Mouse (Mus musculus): ENCODE data around the gene Nup214. TPM values are rescaled to one million over a fixed set of nuclear protein-coding genes. Genes with fewer than 3 reads are reported as not detected.

Nup214 gene
- polyA plus RNA-seq, 1 experiment: 80.0 TPM

DNA sequence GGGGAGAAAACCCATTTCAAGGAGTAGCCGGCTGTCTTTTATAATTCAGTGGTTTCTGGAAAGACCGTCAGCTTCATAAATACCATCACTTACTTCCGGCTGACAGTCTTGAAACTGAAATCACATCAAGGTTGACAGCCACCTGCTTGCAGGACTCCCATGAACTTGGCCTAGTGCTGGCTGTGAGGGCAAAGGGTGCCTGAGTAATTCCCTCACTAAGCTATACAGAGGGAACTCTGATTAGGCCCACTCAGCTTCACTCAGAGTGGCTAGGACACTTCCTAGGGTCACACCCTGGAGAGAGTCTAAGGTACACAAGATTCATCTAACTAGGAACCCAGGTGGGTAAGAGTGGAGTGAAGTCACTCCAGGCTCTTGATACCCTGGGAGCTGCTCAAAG lies 106.4 kb downstream of the Nup214 start:
- H3K4me1 ChIP-seq (ENCODE audit: control insufficient read depth, insufficient read depth, low read length): peaks cover 11% of the 10 kb centered on the region
- TF ChIP-seq CTCF (IDR thresholded peaks at IDR 0.05; ENCODE audit: control insufficient read depth, insufficient read depth, low read length): no peak
- no peak for TF ChIP-seq POLR2A (IDR thresholded peaks at IDR 0.05; ENCODE audit: borderline replicate concordance, control insufficient read depth, low read depth, low read length)
- H3K27ac ChIP-seq (ENCODE audit: control insufficient read depth, insufficient read depth, low read depth, low read length, poor library complexity): peak overlapping the region; percentile 41; the same call in 1 of the 2 replicates
- WGBS: 42% methylated on average over 3 of the region's 3 CpGs
- H3K4me3 ChIP-seq (replicated peaks; ENCODE audit: control insufficient read depth, low read depth, low read length): peak overlapping the region; percentile 53

DNA sequence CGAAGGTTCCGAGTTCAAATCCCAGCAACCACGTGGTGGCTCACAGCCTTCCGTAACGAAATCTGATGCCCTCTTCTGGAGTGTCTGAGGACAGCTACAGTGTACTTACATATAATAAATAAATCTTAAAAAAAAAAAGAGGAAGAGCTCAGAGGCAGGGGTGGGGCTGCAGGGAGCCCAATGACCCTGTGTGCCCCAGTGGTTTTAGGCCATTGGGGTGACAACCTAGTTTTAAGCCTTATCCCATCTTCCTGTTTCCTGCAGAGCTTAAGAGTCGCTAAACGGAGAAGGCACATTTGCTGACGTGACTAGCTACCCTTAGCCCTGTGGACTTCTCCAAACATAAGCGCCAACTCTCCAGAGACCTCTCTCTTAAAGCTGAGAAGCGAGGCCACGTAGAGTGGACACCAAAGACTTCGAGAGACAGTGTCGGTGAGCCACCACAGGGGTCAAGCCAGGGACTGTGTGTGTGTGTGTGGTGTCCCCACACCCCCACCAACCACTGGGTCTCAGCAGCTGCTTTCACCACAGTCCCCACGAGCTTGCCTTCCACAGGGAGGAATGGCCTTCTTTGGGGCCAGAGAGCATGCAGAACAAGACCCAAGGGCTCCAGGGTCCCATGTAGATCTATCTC lies 107.2 kb downstream of the Nup214 start:
- H3K27ac ChIP-seq (ENCODE audit: control insufficient read depth, insufficient read depth, low read depth, low read length, poor library complexity): peak overlapping the region; percentile 71
- peaks cover 11% of the 10 kb centered on the region for H3K4me1 ChIP-seq (ENCODE audit: control insufficient read depth, insufficient read depth, low read length)
- WGBS: 8% methylated on average over 14 of the region's 14 CpGs
- no peak for TF ChIP-seq POLR2A (IDR thresholded peaks at IDR 0.05; ENCODE audit: borderline replicate concordance, control insufficient read depth, low read depth, low read length)
- TF ChIP-seq CTCF (IDR thresholded peaks at IDR 0.05; ENCODE audit: control insufficient read depth, insufficient read depth, low read length): no peak
- H3K4me3 ChIP-seq (replicated peaks; ENCODE audit: control insufficient read depth, low read depth, low read length): peak overlapping the region; percentile 69

DNA sequence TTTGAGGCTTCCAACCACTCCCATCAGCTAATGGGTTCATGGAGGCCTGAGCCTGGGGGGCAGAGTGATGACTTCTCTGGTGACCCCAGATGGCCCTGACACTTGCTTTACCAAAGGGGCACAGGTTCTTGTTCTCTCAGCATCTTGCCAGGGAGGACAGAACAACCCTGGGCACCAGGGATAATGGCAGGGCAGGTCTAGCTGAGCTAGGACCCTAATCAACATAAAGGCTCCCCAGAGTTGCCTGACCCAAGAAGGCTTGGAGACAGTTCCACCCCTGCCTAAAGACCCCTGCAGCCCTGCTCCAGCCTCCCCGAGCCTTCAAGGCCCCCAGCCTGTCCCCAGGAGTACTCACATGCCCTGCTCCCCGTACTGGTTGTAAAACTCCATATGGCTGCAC lies 108.0 kb downstream of the Nup214 start:
- Histone ChIP-seq H3K4me1 (ENCODE audit: control insufficient read depth, insufficient read depth, low read length) (peaks cover 11% of the 10 kb centered on the region), H3K4me3 (replicated peaks; ENCODE audit: control insufficient read depth, low read depth, low read length) (peak overlapping the region; percentile 69), H3K27ac (ENCODE audit: control insufficient read depth, insufficient read depth, low read depth, low read length, poor library complexity) (peak overlapping the region; percentile 71)
- TF ChIP-seq POLR2A (IDR thresholded peaks at IDR 0.05; ENCODE audit: borderline replicate concordance, control insufficient read depth, low read depth, low read length) (no peak), CTCF (IDR thresholded peaks at IDR 0.05; ENCODE audit: control insufficient read depth, insufficient read depth, low read length) (no peak)
- 4% methylated on average over 2 of the region's 2 CpGs for WGBS

DNA sequence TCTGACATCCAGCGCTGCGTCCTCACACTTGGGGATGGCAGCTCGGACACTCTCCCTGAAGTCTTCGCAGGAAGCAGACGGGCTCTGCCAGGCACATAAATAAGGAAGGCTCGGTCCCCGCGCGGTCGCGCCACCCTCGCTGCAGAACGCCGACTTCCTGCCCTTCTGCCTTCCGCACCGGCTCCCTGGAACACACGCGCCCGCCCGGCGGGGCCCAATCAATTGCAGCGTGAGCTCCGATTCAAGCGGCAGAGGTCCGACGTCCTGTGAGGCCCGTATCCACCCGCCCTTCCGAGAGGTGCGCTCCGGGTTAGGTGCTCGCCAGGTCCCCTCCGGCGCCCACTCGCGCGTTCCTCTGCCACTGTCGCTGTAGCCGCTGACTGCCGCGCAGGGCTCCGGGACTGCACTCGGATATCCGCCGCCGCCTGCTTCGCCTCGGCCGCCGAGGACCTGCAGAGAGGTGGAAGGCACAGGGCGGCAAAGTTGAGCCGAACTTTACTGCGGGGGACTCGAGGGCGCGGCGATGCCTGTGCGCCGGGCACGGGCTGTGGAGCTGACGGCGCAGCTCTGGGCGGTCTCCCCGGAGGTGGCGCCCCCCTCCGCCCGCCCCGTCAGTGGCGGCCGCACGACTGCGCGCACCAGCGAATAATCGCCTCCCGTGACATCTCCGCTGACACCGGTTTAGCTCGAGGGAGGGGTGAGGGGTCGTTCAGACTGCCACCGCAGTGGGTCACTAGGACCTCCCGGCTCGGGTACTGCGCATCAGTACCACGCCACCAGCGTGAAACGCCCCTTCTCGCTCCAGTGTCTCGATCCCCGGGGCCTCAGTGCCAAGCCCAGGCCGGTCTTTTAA lies 109.1 kb downstream of the Nup214 start:
- peak overlapping the region; percentile 69 for H3K4me3 ChIP-seq (replicated peaks; ENCODE audit: control insufficient read depth, low read depth, low read length)
- WGBS: under 1% methylated on average over 91 of the region's 91 CpGs
- H3K27ac ChIP-seq (ENCODE audit: control insufficient read depth, insufficient read depth, low read depth, low read length, poor library complexity): peak overlapping the region; percentile 91
- peak; percentile 17; the same call in 1 of the 2 replicates for TF ChIP-seq CTCF (IDR thresholded peaks at IDR 0.05; ENCODE audit: control insufficient read depth, insufficient read depth, low read length)
- TF ChIP-seq POLR2A (IDR thresholded peaks at IDR 0.05; ENCODE audit: borderline replicate concordance, control insufficient read depth, low read depth, low read length): peak; percentile 57; the same call in 1 of the 2 replicates
- H3K4me1 ChIP-seq (ENCODE audit: control insufficient read depth, insufficient read depth, low read length): peaks cover 14% of the 10 kb centered on the region

DNA sequence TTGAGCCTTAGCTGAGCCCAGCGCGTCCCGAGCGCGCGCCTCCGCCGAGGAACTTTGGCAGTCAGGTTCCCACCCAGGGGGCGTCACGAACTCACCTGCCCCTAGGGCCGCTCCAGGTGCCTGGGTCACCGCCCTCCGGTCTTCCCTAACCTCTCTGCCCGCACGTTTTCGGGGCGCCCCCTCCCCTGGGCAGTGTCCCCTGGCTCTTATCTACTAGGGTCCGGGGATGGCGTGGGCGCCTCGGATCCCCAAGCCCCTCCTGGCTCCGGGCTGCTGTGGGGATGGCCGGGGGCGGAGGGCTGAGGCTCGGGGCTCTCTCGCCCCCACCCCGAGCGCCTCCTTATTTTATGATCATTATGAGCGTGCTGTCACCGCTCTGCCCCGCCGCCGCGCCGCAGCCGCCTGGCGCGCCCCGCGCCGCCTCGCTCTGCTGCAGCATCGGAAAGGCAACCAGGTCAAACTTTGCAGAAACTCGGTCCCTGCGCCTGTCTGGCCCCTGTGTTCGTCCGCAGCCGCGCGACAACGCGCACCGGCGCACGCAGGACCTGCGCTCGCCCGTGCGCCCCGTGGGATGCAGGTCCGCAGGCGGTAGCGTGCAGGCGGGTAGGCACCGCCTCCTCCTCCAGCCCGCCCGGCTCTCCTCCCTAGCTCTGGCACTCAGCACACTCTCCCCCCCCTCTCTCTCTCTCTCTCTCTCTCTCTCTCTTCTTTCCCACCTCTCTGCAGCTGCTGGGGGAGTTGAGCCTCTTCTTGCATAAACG lies 110.1 kb downstream of the Nup214 start, which contains the start of gene Fam78a:
Fam78a (minus strand) TSS at position 747 of the 761 bp plus-strand sequence.
- WGBS: under 1% methylated on average over 67 of the region's 68 CpGs
- Histone ChIP-seq H3K27ac (ENCODE audit: control insufficient read depth, insufficient read depth, low read depth, low read length, poor library complexity) (peak within 1 kb of the TSS; percentile 91), H3K4me3 (replicated peaks; ENCODE audit: control insufficient read depth, low read depth, low read length) (peak within 1 kb of the TSS; percentile 69), H3K4me1 (ENCODE audit: control insufficient read depth, insufficient read depth, low read length) (peaks cover 8% of the 10 kb centered on the region)
- TF ChIP-seq POLR2A (IDR thresholded peaks at IDR 0.05; ENCODE audit: borderline replicate concordance, control insufficient read depth, low read depth, low read length) (peak; percentile 64; the same call in 1 of the 2 replicates), CTCF (IDR thresholded peaks at IDR 0.05; ENCODE audit: control insufficient read depth, insufficient read depth, low read length) (no peak)

DNA sequence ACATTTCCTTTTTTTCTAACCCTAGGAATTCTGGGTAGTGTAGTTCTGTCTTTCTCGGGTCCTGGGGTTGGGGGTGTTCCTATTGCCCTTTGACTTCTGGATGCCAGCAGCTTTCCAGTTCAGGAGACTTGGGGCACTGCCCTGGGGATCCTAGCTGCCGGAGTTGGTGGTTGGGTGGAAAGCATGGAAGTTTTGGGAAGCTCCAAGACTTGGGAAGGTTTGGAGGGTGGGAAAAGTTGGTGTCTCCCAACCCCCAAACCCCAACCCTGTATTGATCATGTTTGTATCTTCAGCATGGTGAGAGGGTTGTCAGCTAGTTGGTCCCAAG lies 110.6 kb downstream of the Nup214 start:
- Histone ChIP-seq H3K27ac (ENCODE audit: control insufficient read depth, insufficient read depth, low read depth, low read length, poor library complexity) (peak overlapping the region; percentile 76; the same call in 1 of the 2 replicates), H3K4me3 (replicated peaks; ENCODE audit: control insufficient read depth, low read depth, low read length) (peak overlapping the region; percentile 69), H3K4me1 (ENCODE audit: control insufficient read depth, insufficient read depth, low read length) (peaks cover 10% of the 10 kb centered on the region)
- WGBS: 34% methylated on average over 2 of the region's 2 CpGs
- no peak for TF ChIP-seq POLR2A (IDR thresholded peaks at IDR 0.05; ENCODE audit: borderline replicate concordance, control insufficient read depth, low read depth, low read length)
- TF ChIP-seq CTCF (IDR thresholded peaks at IDR 0.05; ENCODE audit: control insufficient read depth, insufficient read depth, low read length): no peak

DNA sequence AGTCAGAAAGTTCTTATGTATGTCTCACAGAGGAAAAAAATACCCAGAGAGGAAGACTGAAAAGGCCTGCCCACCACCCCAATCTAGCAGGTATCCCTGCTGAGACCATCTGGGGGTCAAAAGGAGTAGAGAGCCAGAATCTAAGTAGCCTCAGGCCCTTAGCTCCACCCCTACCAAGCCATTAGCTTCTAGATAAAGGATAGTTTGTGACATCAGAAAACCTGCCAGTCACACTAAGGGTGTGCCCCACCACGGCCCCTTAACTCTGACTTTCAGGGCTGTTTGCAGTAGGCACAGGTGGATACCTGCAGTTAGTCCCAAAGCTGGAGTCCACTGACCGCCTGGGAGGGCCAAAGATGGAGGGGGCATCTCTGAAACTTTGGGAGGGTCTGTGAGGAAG lies 111.0 kb downstream of the Nup214 start:
- H3K27ac ChIP-seq (ENCODE audit: control insufficient read depth, insufficient read depth, low read depth, low read length, poor library complexity): peak overlapping the region; percentile 76
- peaks cover 9% of the 10 kb centered on the region for H3K4me1 ChIP-seq (ENCODE audit: control insufficient read depth, insufficient read depth, low read length)
- 55% methylated on average over 2 of the region's 2 CpGs for WGBS

More for the DNA sequence above, 111.0 kb downstream of the Nup214 start:
- TF ChIP-seq POLR2A (IDR thresholded peaks at IDR 0.05; ENCODE audit: borderline replicate concordance, control insufficient read depth, low read depth, low read length) (no peak), CTCF (IDR thresholded peaks at IDR 0.05; ENCODE audit: control insufficient read depth, insufficient read depth, low read length) (no peak)
- no peak overlapping the region for H3K4me3 ChIP-seq (replicated peaks; ENCODE audit: control insufficient read depth, low read depth, low read length)
